Mouse (Mus musculus) spleen, postnatal 4 days (tissue): ENCODE results near the gene Vgll2.

Source experiments
- DNase-seq, 2 experiments: peaks; one replicate each; pipeline ENCODE4 v3.0.0; 2022; ENCODE audit warnings: low spot score in 2 of 2

Gene Vgll2

DNA sequence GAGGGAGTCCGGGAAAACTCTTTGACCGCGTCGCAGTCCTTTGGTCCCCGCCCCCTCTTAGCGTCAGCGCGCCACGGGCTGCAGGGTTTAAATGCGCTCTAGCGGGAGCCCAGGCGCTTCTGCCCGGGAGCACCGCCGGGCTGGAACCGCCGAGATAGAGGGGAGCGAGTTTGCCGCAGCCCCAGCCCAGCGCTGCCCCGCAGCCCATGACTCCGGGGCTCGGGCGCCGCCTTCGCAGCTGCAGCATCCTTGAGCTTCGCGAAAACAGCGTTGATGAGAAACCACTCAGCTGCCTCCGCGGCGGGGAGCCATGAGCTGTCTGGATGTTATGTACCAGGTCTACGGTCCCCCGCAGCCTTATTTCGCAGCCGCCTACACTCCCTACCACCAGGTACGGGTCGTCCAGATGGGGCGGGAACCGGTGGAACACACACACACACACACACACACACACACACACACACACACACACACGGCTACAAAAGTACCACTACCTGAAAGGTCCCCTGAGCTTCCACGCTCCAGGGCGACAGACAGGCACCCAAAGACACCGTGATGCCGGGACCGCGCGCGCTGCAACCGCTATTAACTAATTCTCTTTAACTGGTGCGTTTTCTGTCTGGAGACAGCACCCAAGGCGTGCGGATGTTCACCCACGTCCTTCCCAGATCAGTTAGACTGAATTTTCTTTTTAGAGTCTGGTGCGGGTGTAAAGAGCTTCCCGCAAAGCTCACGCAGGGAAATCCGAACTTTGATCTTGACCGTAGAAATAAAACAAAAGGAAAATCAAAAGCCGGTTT, at the start of gene Vgll2:
Gene Vgll2 (plus strand): TSS at position 90 of the 800 bp plus-strand sequence.
- DNase-seq: no peak

DNA sequence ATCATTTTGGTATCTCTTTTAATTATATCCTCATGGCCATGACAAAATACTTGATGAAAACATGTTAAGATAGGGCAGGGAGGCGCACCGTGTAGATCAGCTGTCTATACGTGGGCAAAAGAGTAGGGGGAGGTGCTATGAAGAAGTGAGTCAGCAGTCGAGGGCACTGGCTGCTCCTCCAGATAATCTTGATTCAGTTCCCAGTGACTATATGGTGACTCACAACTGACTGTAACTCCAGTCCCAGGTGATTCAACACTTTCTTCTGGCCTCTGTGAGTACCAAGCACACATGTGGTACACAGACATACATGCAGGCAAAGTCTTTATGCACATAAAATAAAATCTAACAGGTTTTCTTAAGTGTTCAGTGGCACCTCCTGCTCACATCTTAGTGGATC, 47.2 kb upstream of the Vgll2 start:
- no peak for DNase-seq

- DNase-seq: no peak
Measured at GRCm38 (mm10) chr10:51975587-51975986, 46.7 kb upstream of the Vgll2 start.

DNA sequence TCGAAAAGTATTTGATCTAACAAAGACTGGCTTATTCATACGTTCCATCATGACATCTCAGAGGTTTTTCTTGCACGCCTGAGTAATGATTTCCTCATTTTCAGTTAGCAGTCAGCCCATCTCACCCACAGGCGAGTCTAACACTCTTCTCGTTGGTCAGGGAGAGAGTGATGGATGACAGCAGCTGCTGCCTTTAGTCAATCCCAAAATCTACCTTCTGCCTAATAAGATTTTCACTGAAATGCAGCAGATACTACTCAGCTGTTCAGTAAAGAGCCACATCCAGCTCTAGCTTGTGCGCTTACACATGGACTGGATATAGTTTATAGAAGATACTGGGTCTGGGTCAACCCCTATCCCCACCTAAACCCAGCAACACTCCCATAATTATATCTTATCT, 40.7 kb upstream of the Vgll2 start:
- no peak for DNase-seq

GRCm38 (mm10) chr10:51982395-51982794, 39.9 kb upstream of the Vgll2 start:
- no peak for DNase-seq

- DNase-seq: no peak
Measured at GRCm38 (mm10) chr10:52018471-52018870, 3.8 kb upstream of the Vgll2 start.

GRCm38 (mm10) chr10:52021231-52021630, 1.1 kb upstream of the Vgll2 start:
- DNase-seq: no peak

DNA sequence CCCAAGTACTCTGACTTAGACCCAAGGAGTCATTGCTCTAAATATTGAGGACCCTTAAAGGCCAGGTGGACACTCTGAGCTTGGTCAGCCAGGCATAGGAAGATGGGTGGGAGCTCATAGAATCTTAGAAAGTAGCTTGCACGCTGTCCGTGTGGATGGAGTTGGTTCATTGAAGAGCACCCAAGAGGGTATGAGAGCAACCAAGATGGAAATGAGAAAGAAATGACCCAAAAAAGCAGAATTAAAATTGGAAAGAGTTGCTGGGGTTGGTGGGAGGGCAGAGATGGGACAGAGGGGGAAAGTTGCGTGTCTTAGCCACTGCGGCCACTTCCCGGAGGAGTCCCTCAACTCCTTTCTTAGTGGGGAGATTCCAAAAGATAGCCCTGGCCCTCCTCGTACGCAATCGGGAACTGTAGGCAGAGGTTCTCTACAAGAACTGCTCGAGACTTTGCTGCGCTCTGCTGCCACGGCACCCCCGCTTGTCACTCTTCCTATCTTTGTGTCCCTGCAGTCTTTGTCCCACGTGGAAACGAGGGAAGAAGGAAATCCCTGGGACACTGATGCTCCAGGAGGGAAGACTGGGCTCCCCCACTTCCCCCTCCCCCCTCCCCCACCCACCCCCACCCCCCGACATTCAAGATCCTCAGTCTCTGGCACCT, 437 bp upstream of the Vgll2 start:
- no peak for DNase-seq

- no peak for DNase-seq
Measured at GRCm38 (mm10) chr10:52023213-52024052, 1.1 kb downstream of the Vgll2 start.

DNA sequence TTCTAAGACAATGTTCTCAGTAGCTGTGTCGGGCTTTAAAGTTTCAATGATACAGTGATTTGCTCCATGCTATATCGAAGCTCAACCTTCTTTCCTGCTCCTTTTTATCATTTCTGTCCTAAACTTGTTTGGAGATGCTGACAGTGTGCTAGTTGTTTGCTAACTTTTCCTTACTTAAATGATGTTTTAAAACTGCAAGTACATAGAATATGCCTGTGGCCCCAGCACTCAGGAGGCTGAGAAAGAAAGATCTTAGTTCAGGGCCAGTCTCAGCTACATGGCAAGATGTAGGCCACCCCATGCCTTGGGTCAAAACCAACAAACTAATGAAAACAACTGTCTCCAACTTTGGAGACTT, 1.7 kb downstream of the Vgll2 start:
- no peak for DNase-seq

DNA sequence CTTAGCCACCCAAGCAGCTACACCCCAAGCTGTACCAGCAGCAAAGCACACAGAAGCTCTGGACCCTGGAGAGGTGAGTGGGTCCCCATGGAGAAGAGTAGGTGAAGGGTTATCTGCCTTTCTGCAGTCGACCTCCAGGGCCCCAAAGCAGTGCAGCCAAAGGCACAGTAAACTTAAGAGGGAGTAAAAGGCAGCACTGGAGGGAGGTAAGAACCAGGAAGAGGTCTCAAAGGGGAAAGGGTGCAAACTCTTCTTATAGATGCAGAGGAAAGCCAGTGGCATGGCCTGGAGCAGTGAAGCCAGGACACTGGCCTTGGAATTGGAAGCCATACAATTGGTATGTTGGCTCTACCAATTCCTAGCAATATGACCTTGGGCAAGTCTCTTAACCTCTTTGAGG, 3.0 kb downstream of the Vgll2 start:
- no peak for DNase-seq

DNA sequence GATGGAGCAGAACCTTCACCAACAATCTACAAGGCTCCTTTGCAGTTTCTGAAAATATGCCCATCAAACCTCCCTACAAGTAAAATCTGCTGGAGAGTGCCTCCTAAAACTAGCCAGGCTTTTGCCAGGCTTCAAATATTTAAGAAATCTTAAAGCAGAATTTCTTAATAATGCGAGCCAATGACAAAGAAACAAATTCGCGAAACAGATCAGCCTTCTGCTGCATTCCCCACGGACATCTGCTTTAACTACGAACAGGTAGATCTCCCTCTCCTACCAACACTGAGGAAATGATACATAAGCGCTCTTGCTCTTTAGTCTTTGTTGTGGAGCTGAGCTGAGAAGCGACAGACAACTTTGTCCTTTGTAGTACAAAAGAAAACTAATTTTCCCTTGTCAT, 3.5 kb downstream of the Vgll2 start:
- no peak for DNase-seq

DNA sequence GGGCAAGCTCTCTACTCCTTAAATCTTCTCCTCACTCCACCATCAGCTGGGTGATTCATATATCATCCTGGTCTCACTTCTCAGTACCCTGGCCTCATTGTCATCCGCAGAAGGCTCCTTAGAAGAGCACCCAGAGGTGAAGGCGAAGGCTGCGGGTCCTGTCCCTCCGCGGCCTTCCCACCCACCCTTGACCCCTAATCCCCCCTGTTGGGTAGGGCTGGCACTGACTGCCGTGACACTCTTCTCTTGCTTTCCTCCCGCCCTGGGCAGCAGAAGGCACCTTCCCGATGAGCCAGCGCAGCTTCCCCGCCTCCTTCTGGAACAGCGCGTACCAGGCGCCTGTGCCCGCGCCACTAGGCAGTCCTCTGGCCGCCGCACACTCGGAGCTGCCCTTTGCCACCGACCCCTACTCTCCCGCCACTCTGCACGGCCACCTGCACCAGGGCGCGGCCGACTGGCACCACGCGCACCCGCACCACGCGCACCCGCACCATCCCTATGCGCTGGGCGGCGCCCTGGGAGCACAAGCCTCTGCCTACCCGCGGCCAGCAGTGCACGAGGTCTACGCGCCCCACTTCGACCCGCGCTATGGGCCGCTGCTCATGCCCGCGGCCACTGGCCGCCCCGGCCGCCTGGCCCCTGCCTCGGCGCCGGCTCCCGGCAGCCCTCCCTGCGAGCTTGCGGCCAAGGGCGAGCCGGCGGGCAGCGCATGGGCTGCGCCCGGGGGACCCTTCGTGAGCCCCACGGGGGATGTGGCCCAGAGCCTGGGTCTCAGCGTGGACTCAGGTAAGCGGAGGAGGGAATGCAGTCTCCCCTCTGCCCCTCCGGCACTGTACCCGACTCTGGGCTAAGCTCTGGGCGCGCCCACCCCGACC, 5.1 kb downstream of the Vgll2 start:
- DNase-seq: no peak

DNA sequence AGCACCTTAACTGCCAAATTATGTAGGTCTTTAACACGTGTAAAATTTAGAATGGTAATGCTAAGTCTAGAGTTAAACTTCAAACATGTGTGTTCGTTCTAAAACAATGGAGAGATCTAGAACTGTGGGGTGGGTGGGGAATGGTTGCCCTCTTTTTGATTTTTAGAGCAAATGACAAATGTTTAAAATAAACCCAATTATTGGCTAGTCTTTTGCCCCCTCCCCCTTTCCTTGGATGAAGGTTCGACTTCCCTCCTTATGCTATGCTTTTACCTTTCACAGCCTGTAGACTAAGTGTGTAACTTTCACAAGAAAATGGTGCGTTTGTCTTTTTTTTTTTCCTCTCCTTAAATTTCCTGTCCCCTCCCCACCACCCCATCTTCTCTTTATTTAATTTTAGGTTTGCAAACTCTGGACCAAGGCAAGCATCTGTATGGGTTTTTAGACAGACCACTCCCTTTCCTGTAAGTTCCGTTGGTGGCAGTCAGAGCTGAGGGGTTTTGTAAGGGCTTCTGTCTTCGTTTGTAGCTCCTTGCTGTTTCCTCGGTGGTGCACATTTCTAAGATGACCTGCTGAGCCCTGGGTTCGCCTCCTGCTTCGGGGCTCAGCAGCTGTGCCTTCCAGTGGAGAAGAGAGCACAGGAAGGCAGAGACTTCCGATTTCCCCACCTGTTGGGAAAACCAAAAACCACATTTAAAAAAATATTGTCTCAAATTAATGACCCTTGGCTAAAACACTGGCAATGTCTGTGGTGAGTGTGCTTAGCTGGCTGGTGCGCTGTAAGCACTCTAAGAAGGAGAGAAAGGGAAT, 6.5 kb downstream of the Vgll2 start:
- no peak for DNase-seq

DNA sequence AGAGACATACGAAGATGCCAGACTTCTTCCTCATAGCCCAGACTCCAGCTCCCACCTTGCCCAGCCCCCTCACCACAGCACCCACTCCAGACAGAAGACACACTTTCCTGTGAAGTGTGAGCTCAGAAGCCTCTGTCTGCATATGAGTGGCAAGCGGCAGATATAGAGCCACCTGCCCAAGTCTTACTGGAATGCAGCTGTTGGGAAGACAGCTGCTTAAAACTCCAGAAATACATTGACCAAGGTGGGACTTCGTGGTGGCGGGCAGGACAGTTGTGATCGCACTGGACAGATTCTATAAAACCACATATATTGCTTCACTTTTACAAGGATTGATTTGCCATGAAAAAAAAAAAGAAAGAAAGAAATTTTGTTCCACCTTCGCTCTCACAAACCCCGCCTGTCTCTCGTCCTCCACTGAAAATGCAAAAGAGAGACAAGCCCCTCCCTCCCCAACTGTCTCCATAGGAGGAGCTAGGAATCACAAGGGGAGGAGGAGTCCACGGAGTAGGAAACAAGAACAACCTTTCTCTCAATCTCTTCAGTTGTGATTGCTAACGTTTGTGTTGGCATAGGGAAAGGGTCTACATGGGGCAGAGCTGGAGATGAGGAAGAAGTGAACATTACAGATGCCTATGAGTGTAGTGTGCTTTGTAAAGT, 7.2 kb downstream of the Vgll2 start:
- DNase-seq: no peak

DNA sequence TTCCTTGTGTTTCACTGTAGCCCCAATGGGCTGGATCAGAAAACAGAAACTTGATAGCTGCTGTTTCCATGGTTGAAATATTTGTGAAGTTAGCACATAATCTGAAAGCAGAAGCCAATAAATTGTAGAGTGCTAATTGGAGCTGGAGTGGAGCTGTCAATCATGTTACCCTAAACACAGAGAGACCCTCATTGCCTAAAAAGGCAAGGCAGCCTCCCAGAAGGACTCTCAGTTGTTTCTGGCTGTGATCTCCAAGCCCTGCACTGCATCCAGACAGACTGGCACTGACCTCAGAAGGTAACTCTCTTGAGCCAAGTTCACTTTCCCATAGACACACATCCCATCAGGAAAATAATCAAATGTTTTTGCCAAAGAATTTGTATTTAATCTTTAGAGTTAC, 11.4 kb downstream of the Vgll2 start:
- no peak for DNase-seq

GRCm38 (mm10) chr10:52039392-52039791, 17.1 kb downstream of the Vgll2 start:
- no peak for DNase-seq

DNA sequence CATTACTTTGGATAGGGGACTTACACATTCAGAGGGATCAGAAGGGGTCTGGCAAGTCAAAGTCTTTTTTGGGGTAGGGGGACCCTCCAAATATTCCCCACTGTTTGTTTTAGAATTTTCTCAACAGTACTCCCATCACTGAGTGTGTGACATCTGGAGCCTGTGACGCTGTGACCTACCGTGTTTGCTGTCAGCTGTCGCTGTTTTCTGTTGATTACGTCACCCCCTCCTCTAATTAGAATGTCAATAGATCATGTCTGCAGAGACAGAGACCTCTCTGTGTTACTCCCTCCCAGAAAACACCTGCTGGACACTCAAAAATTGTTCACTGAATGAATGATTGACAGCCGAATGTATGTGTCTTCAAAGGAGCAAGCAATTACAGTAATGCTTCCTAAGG, 20.8 kb downstream of the Vgll2 start:
- no peak for DNase-seq

GRCm38 (mm10) chr10:52048287-52048686, 26.0 kb downstream of the Vgll2 start:
- no peak for DNase-seq

GRCm38 (mm10) chr10:52072482-52072881, 50.2 kb downstream of the Vgll2 start:
- no peak for DNase-seq
